In the genomic region with DNA sequence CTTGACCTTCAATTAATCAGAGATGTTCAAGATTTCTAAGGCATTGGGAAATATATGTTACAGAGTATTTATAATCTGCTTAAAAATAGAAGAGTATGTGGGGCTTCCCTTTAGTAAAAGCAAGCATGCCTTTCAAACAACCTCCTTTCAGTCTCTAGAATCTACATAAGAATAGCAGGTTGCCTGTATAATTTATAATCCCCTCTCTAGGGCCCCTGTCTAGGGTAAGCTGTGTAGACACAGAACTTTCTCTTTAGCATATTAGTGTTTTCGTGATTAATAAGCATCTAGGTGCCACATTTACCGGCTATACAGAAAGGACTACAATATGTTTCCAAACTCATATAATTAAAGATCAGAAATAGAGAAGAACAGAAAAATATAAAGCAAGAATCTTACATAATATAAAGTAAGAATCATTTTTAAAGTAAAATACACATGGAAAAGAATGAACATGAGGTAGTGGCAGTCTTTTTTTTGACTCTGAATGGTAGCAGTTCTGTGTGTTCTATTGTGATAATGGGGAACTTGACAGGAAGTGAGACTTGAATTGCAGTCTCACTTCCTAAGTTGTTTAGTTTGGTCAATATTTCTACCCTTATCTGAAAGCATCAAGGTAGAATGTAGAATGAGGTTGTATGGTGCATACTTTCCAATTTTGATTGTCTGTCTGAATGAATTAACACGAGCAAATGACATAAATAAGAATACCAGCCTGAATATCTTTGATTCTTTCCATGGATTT, we compare ENCODE assay signal across 1 mouse cellular context.
TF ChIP-seq lines count a peak whose summit lies in the region.

No protein-coding gene starts in this region.

TF ChIP-seq in CH12.LX, 34 proteins besides CTCF, POLR2A, EP300 and RAD21 (continued from another document):
- no peak for TF ChIP-seq POLR2AphosphoS2 (IDR thresholded peaks at IDR 0.05; ENCODE audit: low read depth, low read length)
- TF ChIP-seq MEF2A (IDR thresholded peaks at IDR 0.05; ENCODE audit: borderline replicate concordance, low read depth, low read length), result no peak
- TF ChIP-seq ELF1 (IDR thresholded peaks at IDR 0.05; ENCODE audit: low read depth, low read length), result no peak
- TF ChIP-seq MXI1 (IDR thresholded peaks at IDR 0.05; ENCODE audit: low read depth, low read length), result no peak
TF ChIP-seq in CH12.LX: peak in this region for 0.
